Mouse (Mus musculus) ES-Bruce4 (cell line): ENCODE data around the gene Atxn2. TPM values are rescaled to one million over a fixed set of nuclear protein-coding genes. Genes with fewer than 3 reads are reported as not detected.

Experiments used
- H3K27ac ChIP-seq: 2 replicates; pipeline ENCODE4 v1.5.1; 2012; ENCODE audit warnings: low read length, inconsistent platforms; ENCODE audit not compliant: insufficient read depth
- H3K27me3 ChIP-seq: 2 replicates; pipeline ENCODE4 v1.6.1; 2012; ENCODE audit warnings: mild to moderate bottlenecking, low read length, inconsistent platforms; ENCODE audit not compliant: control insufficient read depth, poor library complexity, insufficient read depth, severe bottlenecking
- H3K36me3 ChIP-seq: 2 replicates; pipeline ENCODE4 v1.6.1; 2012; ENCODE audit warnings: inconsistent platforms, mild to moderate bottlenecking, low read length, moderate library complexity; ENCODE audit not compliant: control insufficient read depth, poor library complexity, insufficient read depth, severe bottlenecking
- H3K4me1 ChIP-seq: one replicate; pipeline ENCODE4 v1.8.1; 2011; ENCODE audit warnings: low read length; ENCODE audit not compliant: control insufficient read depth, insufficient read depth
- H3K4me3 ChIP-seq: 2 replicates; pipeline ENCODE4 v1.5.1; 2011; ENCODE audit warnings: low read depth, mild to moderate bottlenecking, low read length
- H3K9ac ChIP-seq: 2 replicates; pipeline ENCODE4 v1.6.1; 2012; ENCODE audit warnings: low read depth, mild to moderate bottlenecking, inconsistent platforms; ENCODE audit not compliant: poor library complexity, severe bottlenecking
- H3K9me3 ChIP-seq: replicated peaks from 2 replicates; pipeline ENCODE4 v1.6.1; 2012; ENCODE audit warnings: mild to moderate bottlenecking, low read length, inconsistent platforms; ENCODE audit not compliant: control insufficient read depth, poor library complexity, insufficient read depth, severe bottlenecking
- CTCF ChIP-seq: IDR thresholded peaks from one replicate; pipeline ENCODE4 v1.8.1; 2011; ENCODE audit warnings: low read depth, low read length
- EP300 ChIP-seq: IDR thresholded peaks from 2 replicates; pipeline ENCODE4 v1.6.1; 2011; ENCODE audit warnings: low read depth, low read length; ENCODE audit not compliant: insufficient read depth
- POLR2A ChIP-seq: IDR thresholded peaks from one replicate; pipeline ENCODE4 v1.8.1; 2011; ENCODE audit warnings: low read length; ENCODE audit not compliant: insufficient read depth
- polyA plus RNA-seq: library from polyadenylated mRNA; stranded (reverse); fragments of >200 nt; gene quantifications from 2 replicates; pipeline ENCODE4 v1.2.4, GENCODE M21; 2011; ENCODE audit warnings: low read depth; ENCODE audit not compliant: missing spikeins, insufficient read depth, insufficient read length

Atxn2 gene
- polyA plus RNA-seq, 1 experiment = 284 TPM

DNA sequence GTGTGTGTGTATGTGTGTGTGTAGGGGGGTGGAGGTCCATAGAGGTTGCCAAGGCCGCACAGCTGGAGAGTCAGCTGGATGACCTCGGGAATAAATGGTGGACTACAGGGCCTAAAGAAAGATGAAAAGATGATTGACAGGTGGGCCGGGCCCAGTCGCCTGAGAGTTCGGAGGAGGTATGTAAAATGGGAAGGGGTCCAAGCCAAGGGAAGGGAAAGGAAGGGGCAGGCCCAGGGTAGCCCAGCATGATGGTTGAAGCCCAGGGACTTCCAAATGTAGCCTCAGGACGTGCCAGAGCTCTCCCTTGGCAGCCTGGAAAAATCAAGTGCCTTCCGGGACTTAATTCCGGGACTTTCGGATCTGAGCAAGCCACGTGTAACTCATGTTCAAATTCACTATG is 143.6 kb downstream of the Atxn2 start:
- H3K36me3 ChIP-seq = no peaks in the 10 kb centered on the region

DNA sequence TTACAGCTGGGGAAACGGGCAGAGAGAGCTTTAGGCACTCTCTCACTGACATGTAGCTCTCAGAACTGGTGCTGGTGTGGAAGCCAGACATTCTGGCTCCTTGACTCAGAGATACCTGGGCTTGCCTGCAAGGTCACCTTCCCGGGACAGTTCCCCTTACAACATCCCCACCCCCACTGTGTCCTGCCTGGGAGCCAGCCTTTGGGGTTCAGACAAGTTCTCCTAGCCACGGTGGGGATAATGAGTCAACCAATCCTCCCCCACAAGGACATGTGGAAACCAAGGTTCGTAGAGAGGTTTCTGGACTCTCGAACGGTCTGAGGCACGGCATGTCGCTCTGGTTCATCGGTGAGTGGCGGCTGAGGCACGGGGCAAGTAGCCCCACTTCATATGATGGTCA is 145.6 kb downstream of the Atxn2 start:
- Histone ChIP-seq H3K4me1 (no peaks in the 10 kb centered on the region), H3K27me3 (no peaks in the 10 kb centered on the region), H3K36me3 (no peaks in the 10 kb centered on the region), H3K9ac (no peak overlapping the region), H3K9me3 (no peaks in the 10 kb centered on the region), H3K4me3 (no peak overlapping the region), H3K27ac (no peak overlapping the region)
- TF ChIP-seq POLR2A (no peak), EP300 (no peak), CTCF (no peak)

More for the DNA sequence above, 143.6 kb downstream of the Atxn2 start:
- H3K4me3 ChIP-seq = no peak overlapping the region
- H3K27me3 ChIP-seq = no peaks in the 10 kb centered on the region
- no peaks in the 10 kb centered on the region for H3K4me1 ChIP-seq
- TF ChIP-seq CTCF (no peak), EP300 (no peak), POLR2A (no peak)
- H3K9ac ChIP-seq = no peak overlapping the region
- no peaks in the 10 kb centered on the region for H3K9me3 ChIP-seq
- H3K27ac ChIP-seq = no peak overlapping the region

DNA sequence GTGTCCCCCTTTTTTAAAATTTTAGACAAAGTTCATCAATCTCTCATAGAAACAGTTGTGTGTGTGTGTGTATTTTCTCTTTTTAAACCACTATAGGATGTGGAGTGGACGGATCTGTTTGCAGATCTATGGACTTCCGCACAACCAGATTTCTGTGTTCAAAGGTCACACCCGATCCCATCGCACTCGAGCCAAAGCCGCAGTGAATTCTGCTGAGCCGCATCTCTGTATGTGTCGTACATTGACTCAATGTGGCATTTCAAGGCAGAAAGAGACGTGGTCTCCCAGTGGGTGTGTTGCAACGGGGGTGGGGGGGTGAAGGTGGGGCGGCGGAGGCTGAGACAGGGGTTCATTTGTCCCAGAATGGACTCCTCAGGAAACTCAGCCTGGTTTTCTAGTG is 147.3 kb downstream of the Atxn2 start:
- Histone ChIP-seq H3K27me3 (no peaks in the 10 kb centered on the region), H3K27ac (no peak overlapping the region), H3K4me1 (no peaks in the 10 kb centered on the region), H3K36me3 (no peaks in the 10 kb centered on the region), H3K9ac (no peak overlapping the region), H3K9me3 (no peaks in the 10 kb centered on the region), H3K4me3 (no peak overlapping the region)
- no peak for TF ChIP-seq POLR2A
- TF ChIP-seq CTCF = no peak
- TF ChIP-seq EP300 = no peak

DNA sequence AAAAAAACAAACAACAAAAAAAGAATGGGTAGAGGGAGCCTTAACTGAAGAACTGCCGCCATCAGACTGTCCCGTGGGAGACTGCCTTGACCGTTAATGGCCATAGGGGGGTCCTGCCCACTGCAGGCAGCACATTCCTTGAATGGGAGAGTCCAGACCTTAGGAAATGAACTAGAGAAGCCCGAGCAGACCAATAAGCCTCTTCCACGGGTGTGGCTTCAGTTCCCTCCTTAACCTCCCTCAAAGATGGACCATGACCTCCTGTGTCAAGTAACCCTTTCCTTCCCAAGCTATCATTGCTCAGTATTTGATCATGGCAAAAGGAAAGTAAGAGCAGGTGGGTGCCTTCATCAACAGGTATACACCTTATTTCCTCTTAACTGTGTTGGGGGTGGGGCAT is 150.8 kb downstream of the Atxn2 start:
- H3K9ac ChIP-seq = no peak overlapping the region
- H3K27me3 ChIP-seq = no peaks in the 10 kb centered on the region
- TF ChIP-seq EP300 (no peak), POLR2A (no peak), CTCF (no peak)
- no peaks in the 10 kb centered on the region for H3K9me3 ChIP-seq
- H3K4me1 ChIP-seq = no peaks in the 10 kb centered on the region
- no peak overlapping the region for H3K27ac ChIP-seq
- no peak overlapping the region for H3K4me3 ChIP-seq
- no peaks in the 10 kb centered on the region for H3K36me3 ChIP-seq

DNA sequence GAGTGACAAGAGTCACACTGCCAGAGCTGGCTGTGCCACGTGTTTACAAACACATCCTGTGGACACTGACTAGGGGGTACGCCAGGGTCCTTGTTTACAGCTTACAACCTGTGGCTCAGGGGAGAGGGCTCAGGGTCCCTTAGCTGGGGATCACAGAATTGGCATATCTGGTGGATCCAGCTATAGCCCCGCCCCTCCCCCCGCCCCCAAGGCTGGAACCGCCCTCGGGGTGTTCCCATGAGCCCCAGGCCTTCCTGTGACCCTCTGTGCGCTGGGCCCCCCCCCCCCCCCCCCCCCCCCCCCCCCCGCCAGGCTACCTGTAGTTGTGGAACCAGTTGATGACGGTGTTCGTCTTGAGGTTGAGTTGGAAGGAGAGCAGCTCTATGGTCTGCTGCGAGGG is 153.2 kb downstream of the Atxn2 start:
- peak overlapping the region; percentile 68 for H3K4me3 ChIP-seq
- no peak for TF ChIP-seq POLR2A
- no peak for TF ChIP-seq EP300
- TF ChIP-seq CTCF = no peak
- no peaks in the 10 kb centered on the region for H3K27me3 ChIP-seq
- H3K9ac ChIP-seq = peak overlapping the region; percentile 37
- no peaks in the 10 kb centered on the region for H3K36me3 ChIP-seq
- H3K4me1 ChIP-seq = no peaks in the 10 kb centered on the region
- H3K9me3 ChIP-seq = no peaks in the 10 kb centered on the region
- no peak overlapping the region for H3K27ac ChIP-seq

Other genes starting within 250 kb of the Atxn2 start
- not detected in 2 replicates for gene Adam1b, start 207.9 kb upstream of the Atxn2 start, polyA plus RNA-seq
- 2.3 TPM in 2 replicates for gene Adam1a, start 165.9 kb upstream of the Atxn2 start, polyA plus RNA-seq
- not detected in 2 replicates for gene Gm42878, start 165.9 kb upstream of the Atxn2 start, polyA plus RNA-seq
- 74.4 and 75.2 TPM in 2 replicates for gene Mapkapk5, start 165.4 kb upstream of the Atxn2 start, polyA plus RNA-seq
- 160 and 180 TPM in 2 replicates for gene Aldh2, start 117.5 kb upstream of the Atxn2 start, polyA plus RNA-seq
- 5.8 and 6.3 TPM in 2 replicates for gene Acad12, start 92.4 kb upstream of the Atxn2 start, polyA plus RNA-seq
- gene Acad10, start 50.8 kb upstream of the Atxn2 start, polyA plus RNA-seq = 5.8 and 9.0 TPM in 2 replicates
- 31.9 and 34.4 TPM in 2 replicates for gene Brap, start 50.8 kb upstream of the Atxn2 start, polyA plus RNA-seq
- 8.0 and 8.5 TPM in 2 replicates for gene Sh2b3, start 126.3 kb downstream of the Atxn2 start, polyA plus RNA-seq
- gene Pheta1, start 137.6 kb downstream of the Atxn2 start, polyA plus RNA-seq = 5.8 TPM in 2 replicates